Mouse (Mus musculus) T-helper 17 cell (primary cell): ENCODE measurements at regions not wholly inside any gene's neighbourhood (a gene's known extent, or its start where the extent isn't known, plus 50 kb on each side); places are given as distances from the start of the nearest gene placed in this dataset.
"Not testable (repeated sequence)": the region's sequence is repeated elsewhere in the genome, so short reads cannot be mapped to it uniquely, and the experiment has no call there.

ENCODE experiments used
- in situ Hi-C, 2 experiments: fragments of 300-600 bp; cut with MboI, MseI; formaldehyde crosslinking; loops; 1 replicate in 1 of 2; 2 replicates in 1 of 2; pipeline ENCODE4 v1.15.1; 2025; ENCODE audit warnings: high pct_unique_total_duplicates in 2 of 2

- in situ Hi-C loops, result not testable (repeated sequence)
Measured at GRCm38 (mm10) chr7:60492028-60492995, 352.3 kb upstream of the Snrpn start.

- in situ Hi-C loops, result loop anchor here (5.0 kb wide), 2 partner anchors 101 to 1909 kb away; no protein-coding TSS in a partner anchor
Measured at GRCm38 (mm10) chr7:60487839-60488454, 347.9 kb upstream of the Snrpn start.

- in situ Hi-C loops, result loop anchor here in 1 of 2 experiments (5.0 kb wide), 1 partner anchor 98 kb away; no protein-coding TSS in a partner anchor
Measured at GRCm38 (mm10) chr7:60450074-60450603, 310.1 kb upstream of the Snrpn start.

- in situ Hi-C loops, result loop anchor here in 1 of 2 experiments (5.0 kb wide), 1 partner anchor 97 kb away; no protein-coding TSS in a partner anchor
Measured at GRCm38 (mm10) chr7:60449239-60450073, 309.4 kb upstream of the Snrpn start.

GRCm38 (mm10) chr7:60438781-60439180 is 298.8 kb upstream of the Snrpn start:
- in situ Hi-C loops, result no loop called here

GRCm38 (mm10) chr7:60391011-60391863 is 251.2 kb upstream of the Snrpn start:
- in situ Hi-C loops, result not testable (repeated sequence)

GRCm38 (mm10) chr7:60386957-60387356 is 246.9 kb upstream of the Snrpn start:
- in situ Hi-C loops, result loop anchor here (5.0 kb wide), 1 partner anchor 100 kb away; no protein-coding TSS in a partner anchor

- in situ Hi-C loops, result not testable (repeated sequence)
Measured at GRCm38 (mm10) chr7:60374001-60374400, 234.0 kb upstream of the Snrpn start.

GRCm38 (mm10) chr7:60352206-60352605 is 212.2 kb upstream of the Snrpn start:
- in situ Hi-C loops, result loop anchor here in 1 of 2 experiments (5.0 kb wide), 1 partner anchor 100 kb away; no protein-coding TSS in a partner anchor
